Mouse (Mus musculus) left cerebral cortex, postnatal 25 days (tissue): ENCODE measurements at regions not wholly inside any gene's neighbourhood (a gene's known extent, or its start where the extent isn't known, plus 50 kb on each side); places are given as distances from the start of the nearest gene placed in this dataset.
A peak's percentile ranks its signal among the peaks of the same experiment; 100 is the strongest.
"Not testable (repeated sequence)": the region's sequence is repeated elsewhere in the genome, so short reads cannot be mapped to it uniquely, and the experiment has no call there.

Experiments
- DNase-seq, 2 experiments: peaks; one replicate each; pipeline ENCODE4 v3.0.0; 2022; ENCODE audit warnings: low spot score in 2 of 2, mixed read lengths in 1 of 2
- intact Hi-C: fragments of 180-260 bp; cut with DNase I; formaldehyde crosslinking; loops from one replicate; pipeline ENCODE4 v1.15.1; 2025

- intact Hi-C loops = no loop called here
- DNase-seq = no peak
Measured at GRCm38 (mm10) chr12:9655794-9656193, 85.9 kb downstream of the Osr1 start.

- DNase-seq = no peak
- intact Hi-C loops = no loop called here
Measured at GRCm38 (mm10) chr12:9656324-9656723, 86.4 kb downstream of the Osr1 start.

GRCm38 (mm10) chr12:9657199-9657766 is 87.4 kb downstream of the Osr1 start:
- intact Hi-C loops = no loop called here
- no peak for DNase-seq

- no peak for DNase-seq
- intact Hi-C loops = no loop called here
Measured at GRCm38 (mm10) chr12:9657793-9658192, 87.9 kb downstream of the Osr1 start.

GRCm38 (mm10) chr12:9660299-9660698 is 90.4 kb downstream of the Osr1 start:
- DNase-seq = no peak
- intact Hi-C loops = no loop called here

- no peak for DNase-seq
- intact Hi-C loops = loop anchor here (5.0 kb wide), 1 partner anchor 169 kb away; no protein-coding TSS in a partner anchor
Measured at GRCm38 (mm10) chr12:9688776-9689175, 118.9 kb downstream of the Osr1 start.

- peak; percentile 37 to 80 for DNase-seq
- intact Hi-C loops = loop anchor here (5.0 kb wide), 1 partner anchor 168 kb away; no protein-coding TSS in a partner anchor
Measured at GRCm38 (mm10) chr12:9689541-9689940, 119.6 kb downstream of the Osr1 start.

- no peak for DNase-seq
- intact Hi-C loops = no loop called here
Measured at GRCm38 (mm10) chr12:9732921-9733320, 163.0 kb downstream of the Osr1 start.

GRCm38 (mm10) chr12:9744709-9745395 is 174.9 kb downstream of the Osr1 start:
- intact Hi-C loops = no loop called here
- no peak for DNase-seq

- DNase-seq = no peak
- intact Hi-C loops = no loop called here
Measured at GRCm38 (mm10) chr12:9751261-9752078, 181.6 kb downstream of the Osr1 start.

GRCm38 (mm10) chr12:9752079-9752450 is 182.1 kb downstream of the Osr1 start:
- intact Hi-C loops = no loop called here
- DNase-seq = no peak

GRCm38 (mm10) chr12:9756411-9756810 is 186.5 kb downstream of the Osr1 start:
- intact Hi-C loops = no loop called here

GRCm38 (mm10) chr12:9760818-9761217 is 190.9 kb downstream of the Osr1 start:
- no peak for DNase-seq
- intact Hi-C loops = no loop called here

More at GRCm38 (mm10) chr12:9756411-9756810, 186.5 kb downstream of the Osr1 start:
- no peak for DNase-seq

- DNase-seq, intact Hi-C loops: not testable (repeated sequence)
Measured at GRCm38 (mm10) chr12:9762291-9762811, 192.4 kb downstream of the Osr1 start.

GRCm38 (mm10) chr12:9762842-9763241 is 192.9 kb downstream of the Osr1 start:
- no peak for DNase-seq
- intact Hi-C loops = no loop called here

GRCm38 (mm10) chr12:9770908-9771307 is 201.0 kb downstream of the Osr1 start:
- intact Hi-C loops = no loop called here
- DNase-seq = no peak

- intact Hi-C loops = no loop called here
- DNase-seq = no peak
Measured at GRCm38 (mm10) chr12:9772875-9773274, 203.0 kb downstream of the Osr1 start.

GRCm38 (mm10) chr12:9802284-9802683 is 232.4 kb downstream of the Osr1 start:
- intact Hi-C loops = no loop called here
- no peak for DNase-seq

GRCm38 (mm10) chr12:9807406-9807805 is 237.5 kb downstream of the Osr1 start:
- intact Hi-C loops = no loop called here
- DNase-seq = no peak

- intact Hi-C loops = no loop called here
- no peak for DNase-seq
Measured at GRCm38 (mm10) chr12:9833273-9833672, 263.4 kb downstream of the Osr1 start.
